Mouse (Mus musculus) embryo, embryonic 10.5 days (tissue): ENCODE measurements at regions not wholly inside any gene's neighbourhood (a gene's known extent, or its start where the extent isn't known, plus 50 kb on each side); places are given as distances from the start of the nearest gene placed in this dataset.
A peak's percentile ranks its signal among the peaks of the same experiment; 100 is the strongest.

ENCODE experiments used
- DNase-seq: peaks from one replicate; pipeline ENCODE4 v3.0.0-alpha.2; 2015; ENCODE audit warnings: low spot score

DNA sequence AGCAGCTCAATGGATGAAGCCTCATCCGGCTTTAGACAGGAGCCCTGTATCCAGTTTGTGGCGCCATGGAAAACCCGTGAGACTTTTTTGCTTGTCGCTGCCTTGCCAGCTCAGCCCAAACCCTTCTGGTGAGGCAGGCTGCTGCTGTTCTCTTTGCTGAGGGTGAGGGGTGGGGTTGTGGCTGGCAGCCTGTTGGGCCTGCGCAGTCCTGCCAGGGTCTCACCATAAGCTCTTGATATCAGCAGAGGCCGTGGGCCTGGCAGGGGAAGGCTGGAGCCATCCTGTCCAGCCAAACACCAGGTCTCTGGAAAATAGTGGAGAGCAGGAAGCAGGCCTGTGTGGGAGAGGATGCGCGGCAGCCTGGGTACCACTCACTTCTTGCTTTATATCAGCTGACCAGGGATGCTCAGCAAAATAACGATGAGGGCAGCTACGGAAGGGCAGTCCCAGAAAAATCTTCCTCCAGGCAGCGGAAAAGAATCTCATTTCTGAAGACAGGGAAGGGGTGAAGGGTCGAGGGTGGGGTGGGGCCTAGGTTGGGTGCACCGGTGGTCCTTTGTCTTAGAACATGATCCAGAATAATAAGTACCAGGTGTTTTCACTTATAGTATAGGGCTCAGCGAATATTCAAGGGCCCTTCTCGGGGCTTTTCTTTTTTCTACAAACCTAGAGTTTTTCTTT, 73.4 kb upstream of the Medag start:
- peak; percentile 55 for DNase-seq

DNA sequence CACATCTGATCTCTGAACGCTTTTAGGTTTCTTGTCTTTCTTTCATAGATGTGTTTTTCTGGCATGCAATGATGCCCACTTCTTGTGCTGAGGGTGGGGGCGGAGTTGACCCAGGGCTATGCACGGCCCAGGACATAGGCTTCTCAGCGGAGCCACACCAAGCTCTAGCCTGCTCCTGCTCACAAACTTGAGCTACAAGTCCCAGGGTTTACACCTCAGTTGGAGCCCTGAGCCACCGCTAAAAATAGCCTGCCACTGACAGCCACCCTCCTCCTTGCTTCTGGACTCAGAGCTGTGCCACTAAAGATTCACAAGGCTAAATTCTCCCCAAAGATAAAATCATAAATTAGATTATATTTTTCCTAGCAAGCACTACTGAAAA, 72.9 kb upstream of the Medag start:
- DNase-seq, result no peak

DNA sequence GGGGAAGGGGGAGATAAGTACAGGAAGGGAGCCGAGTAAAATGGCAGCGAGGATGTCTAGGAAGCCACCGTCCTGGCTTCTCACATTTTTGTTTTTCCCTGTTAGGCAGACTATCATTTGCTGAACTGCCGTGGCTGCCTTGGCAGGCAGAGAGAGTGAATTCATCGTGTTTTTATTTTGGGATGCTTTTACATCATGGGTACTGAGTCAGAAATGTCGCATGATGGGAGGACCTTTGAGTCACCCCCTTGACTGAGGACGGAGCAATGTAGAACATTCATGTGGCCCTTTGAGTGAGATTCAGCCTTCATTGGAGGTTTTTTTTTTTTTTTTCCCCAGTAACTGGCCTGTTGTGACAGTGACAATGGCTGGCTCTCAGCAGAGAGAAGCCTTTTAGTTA, 71.2 kb upstream of the Medag start:
- no peak for DNase-seq

DNA sequence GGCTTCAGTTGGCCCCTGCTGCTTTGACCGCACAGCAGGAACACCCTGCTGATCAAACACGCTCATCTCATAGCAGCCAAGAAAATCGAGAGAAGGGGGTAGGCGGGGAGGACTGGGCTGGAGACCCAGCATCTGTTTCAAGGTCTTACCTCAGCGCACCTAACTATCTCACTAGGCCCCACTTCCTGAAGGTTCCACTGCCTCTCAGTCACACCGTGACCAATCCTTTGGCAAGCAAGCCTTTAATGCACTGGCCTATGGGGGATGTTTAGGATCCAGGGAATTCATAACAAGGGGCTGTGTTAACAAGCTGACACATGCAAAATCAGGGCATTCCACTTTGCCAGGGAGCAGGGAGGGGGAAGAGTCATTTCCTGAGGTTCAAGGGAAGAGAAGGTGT, 70.1 kb upstream of the Medag start:
- DNase-seq, result no peak

DNA sequence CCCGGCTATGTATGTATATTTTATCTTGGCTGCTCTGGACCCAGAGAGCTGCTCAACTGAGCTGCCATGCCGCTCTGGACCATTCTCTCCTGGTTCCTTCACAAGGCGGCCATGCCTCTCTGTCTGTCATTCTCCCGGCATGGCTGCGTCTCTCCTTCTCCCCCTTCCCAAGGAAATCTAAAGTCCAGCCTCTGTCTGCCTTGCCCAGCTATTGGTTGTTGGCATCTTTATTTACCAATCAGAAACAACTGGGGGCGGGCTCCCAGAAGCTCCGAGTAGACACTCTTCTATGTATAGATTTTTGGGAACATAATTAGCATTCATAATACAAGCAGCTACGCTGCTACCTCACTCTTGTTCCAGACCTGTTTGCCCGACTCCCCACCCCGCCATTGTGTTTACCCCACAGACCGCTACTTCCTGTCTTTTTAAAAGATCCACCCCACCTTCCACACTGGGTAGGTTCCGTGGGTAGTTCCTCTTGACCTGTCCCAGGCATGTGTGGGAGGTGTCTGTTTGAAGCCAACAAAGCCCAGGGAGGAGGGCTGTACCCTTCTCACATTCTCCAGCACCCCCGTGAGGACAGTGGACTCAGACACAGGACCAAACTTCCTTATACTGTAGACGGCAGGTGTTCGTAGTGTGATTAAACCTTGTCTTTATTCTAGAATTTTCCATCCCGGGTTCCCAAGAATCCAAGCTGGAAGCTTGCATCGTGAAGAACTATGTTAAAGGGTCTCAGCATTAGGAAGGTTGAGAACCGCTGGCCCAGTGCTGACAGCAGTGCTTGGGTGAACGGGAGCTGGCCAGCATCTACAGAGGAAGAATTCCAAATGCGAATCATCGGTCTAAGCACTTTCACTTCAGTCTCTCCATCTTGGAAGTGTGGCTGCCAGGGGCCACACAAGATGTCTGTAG, 67.7 kb upstream of the Medag start:
- DNase-seq, result no peak

DNA sequence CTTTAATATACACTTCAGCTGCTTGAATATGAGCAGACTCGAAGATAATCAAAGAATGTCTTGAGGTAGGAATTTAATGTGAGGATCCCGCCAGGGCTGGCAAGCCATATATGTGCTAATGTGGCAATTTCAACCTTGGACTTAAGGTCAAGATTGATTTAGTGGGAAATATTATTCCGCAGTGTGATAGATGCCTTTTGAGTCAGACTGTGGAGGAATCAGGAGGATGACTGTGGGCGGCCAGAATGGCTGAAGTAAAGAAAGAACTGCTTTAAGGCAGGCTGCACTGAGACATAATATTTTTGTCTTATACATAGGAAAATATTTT, 67.1 kb upstream of the Medag start:
- DNase-seq, result no peak

DNA sequence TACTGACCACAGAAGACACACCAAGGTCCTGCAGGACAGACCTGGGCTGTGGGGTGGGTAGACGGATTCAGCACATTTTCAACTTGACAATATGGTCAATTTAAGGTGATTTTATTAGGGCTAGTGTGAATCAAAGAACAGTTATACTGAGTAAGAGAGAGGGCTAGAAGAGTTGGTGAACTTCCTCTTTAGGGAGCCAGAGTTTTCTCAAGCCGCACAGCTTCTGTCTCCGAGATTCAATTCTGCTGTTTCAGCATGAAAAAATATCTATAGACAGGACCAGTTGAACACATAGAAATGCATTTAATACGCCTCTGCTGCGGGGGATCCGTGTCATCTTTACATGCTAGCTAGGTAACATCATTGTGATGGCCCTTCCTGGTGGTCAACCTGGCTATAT, 66.4 kb upstream of the Medag start:
- no peak for DNase-seq

DNA sequence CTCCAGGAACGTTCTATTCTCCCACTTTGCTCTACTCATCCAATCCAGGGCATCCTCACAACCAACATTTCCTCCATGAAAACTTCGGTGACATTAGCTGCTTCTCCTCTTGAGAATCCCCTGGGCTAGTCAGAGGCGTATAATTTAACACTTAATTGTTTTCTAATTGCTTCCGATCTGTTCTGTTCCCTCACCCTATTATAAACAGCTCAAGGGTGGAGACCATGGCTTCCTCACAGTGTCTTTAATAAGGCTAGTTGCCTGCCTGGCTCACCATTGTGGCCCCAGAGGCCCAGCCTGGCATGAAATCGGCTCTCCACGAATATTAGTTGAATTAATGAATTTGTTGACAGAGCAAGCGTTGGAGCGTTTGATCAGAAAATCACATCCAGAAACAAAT, 61.9 kb upstream of the Medag start:
- no peak for DNase-seq

DNA sequence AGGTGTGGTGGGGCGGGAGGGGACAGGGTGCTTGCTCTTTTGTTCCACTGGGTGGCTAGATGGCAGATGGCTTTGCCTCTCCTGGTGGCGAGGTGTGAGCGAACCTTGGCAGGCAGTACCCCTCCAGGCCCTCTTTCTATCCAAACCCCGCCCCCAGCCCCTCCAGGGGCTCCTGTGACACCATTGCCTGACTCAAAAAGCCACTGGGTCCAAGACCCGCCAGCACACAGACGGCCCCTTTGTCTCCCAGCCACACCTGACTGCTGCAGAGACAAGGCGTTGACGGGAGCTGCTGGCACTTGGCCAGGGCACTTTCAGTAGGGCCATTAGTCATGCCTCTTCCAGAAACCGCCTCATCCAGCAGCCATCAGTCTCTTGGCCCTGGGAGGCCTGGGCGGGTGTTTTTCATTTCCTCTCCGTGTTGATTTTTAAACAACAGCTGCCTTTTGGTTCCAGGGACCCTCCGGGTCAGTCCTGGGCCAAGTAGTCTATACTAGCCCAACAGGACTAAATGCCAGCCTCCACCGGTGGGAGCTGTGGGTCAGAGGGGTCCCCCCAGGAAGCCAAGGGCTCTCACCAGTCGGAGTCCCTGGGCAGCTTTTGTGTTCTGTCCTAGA, 58.4 kb upstream of the Medag start:
- DNase-seq, result peak; percentile 78

DNA sequence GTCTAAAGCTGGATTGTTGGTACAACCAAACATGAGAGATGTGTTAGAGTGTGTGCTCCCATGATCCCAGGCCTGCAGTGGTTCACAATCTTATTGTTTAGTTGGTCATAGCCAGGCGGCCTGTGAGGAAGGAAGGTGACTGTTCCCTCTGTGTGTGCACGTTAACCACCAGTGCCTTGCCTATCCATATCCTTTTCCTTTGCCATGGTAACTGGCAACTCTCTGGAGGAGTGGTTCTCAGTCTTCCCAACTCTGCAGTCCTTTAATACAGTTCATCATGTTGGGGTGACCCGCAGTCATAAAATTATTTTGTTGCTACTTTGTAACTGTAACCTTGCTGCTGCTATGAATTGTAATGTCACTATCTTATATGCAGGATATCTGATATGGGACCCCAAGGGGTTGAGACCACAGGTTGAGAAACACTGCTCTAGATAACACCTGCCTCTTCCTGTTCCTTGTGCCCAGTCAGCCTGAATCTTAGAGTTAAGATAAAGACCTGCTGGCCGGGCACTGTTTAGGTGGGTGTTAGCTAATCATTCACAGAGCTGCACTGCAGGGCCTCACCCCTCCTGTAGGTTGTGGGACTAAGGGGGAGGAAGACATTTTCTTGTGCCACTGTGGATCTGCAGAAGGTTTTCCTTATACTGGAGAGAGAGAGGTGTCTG, 57.0 kb upstream of the Medag start:
- no peak for DNase-seq

DNA sequence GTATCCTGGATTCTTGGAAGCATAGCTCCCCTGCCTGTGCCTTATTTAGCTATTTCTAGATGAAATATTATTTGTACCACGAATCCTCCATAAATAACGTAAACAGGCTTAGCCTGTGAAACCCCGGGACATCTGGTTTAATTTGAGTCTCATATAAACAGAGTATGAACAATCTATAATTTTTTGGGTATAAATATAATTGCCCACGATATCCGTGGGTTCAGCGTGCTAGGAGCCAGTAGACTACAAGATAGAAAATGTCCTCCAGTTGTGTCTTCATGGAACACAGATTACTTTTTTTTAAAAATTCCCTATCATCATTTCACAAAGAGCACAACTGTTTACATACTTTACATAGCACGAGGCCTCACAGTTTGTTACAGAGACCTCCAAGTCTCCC, 56.4 kb upstream of the Medag start:
- no peak for DNase-seq

DNA sequence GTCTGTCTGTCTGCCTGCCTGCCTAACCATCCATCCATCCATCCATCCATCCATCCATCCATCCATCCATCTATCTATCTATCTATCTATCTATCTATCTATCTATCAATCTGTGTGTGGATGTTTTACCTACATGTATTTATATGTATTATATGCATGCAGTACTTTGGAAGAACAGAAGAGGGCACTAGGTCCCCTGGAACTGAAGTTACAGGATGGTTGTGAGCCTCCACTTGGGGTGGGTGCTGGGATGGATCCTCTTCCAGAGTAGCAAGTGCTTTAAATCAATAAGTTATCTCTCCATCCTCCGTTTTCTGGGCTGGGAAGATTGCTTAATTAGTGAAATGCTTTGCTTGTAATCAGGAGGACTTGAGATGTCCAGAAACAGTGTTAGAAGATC, 54.6 kb upstream of the Medag start:
- DNase-seq, result no peak
